Mouse (Mus musculus) midbrain, embryonic 15.5 days (tissue): ENCODE measurements around the gene Lrrc56. TPM values are rescaled to one million over a fixed set of nuclear protein-coding genes. Genes with fewer than 3 reads are reported as not detected.

ENCODE experiments used
- ATAC-seq: fragments of 200-750 bp; cut with Nextera tagmentation; replicated peaks from 2 replicates; pipeline ENCODE4 v1.8.0; 2017; ENCODE audit warnings: moderate TSS enrichment
- H3K27ac ChIP-seq: fragments of 300-500 bp; sonication (generic); 2 replicates; pipeline ENCODE4 v1.5.1; 2015; ENCODE audit warnings: mild to moderate bottlenecking, inconsistent platforms
- H3K27me3 ChIP-seq: fragments of 300-500 bp; sonication (generic); replicated peaks from 2 replicates; pipeline ENCODE4 v1.6.1; 2015; ENCODE audit warnings: inconsistent platforms
- H3K36me3 ChIP-seq: fragments of 300-500 bp; sonication (generic); replicated peaks from 2 replicates; pipeline ENCODE4 v1.6.1; 2015; ENCODE audit warnings: inconsistent platforms
- H3K4me1 ChIP-seq: fragments of 300-500 bp; sonication (generic); 2 replicates; pipeline ENCODE4 v1.6.1; 2015; ENCODE audit warnings: inconsistent platforms
- H3K4me2 ChIP-seq: fragments of 300-500 bp; sonication (generic); 2 replicates; pipeline ENCODE4 v1.6.1; 2015; ENCODE audit warnings: inconsistent platforms, mild to moderate bottlenecking, moderate library complexity
- H3K4me3 ChIP-seq: fragments of 300-500 bp; sonication (generic); 2 replicates; pipeline ENCODE4 v1.5.1; 2015; ENCODE audit warnings: mild to moderate bottlenecking, inconsistent platforms
- H3K9ac ChIP-seq: fragments of 300-500 bp; sonication (generic); 2 replicates; pipeline ENCODE4 v1.6.1; 2015; ENCODE audit warnings: mild to moderate bottlenecking, inconsistent platforms
- H3K9me3 ChIP-seq: fragments of 300-500 bp; sonication (generic); 2 replicates; pipeline ENCODE4 v1.6.1; 2016; ENCODE audit warnings: inconsistent platforms
- WGBS: fragments of 180-500 bp; shearing (Covaris S2); methylation state at CpG from one replicate; pipeline ENCODE4 v1.1.7; 2015; ENCODE audit warnings: mixed read lengths; 5-methylcytosine and 5-hydroxymethylcytosine counted together
- polyA plus RNA-seq: library from polyadenylated mRNA; unstranded; fragments of >200 nt; fragmentation: Nextera tagmentation; extraction: Ambion mirVana; gene quantifications from 2 replicates; pipeline ENCODE4 v1.2.1, GENCODE M21; 2015

Lrrc56 gene
- polyA plus RNA-seq, 1 experiment from 2014 or later = 12.8 TPM

DNA sequence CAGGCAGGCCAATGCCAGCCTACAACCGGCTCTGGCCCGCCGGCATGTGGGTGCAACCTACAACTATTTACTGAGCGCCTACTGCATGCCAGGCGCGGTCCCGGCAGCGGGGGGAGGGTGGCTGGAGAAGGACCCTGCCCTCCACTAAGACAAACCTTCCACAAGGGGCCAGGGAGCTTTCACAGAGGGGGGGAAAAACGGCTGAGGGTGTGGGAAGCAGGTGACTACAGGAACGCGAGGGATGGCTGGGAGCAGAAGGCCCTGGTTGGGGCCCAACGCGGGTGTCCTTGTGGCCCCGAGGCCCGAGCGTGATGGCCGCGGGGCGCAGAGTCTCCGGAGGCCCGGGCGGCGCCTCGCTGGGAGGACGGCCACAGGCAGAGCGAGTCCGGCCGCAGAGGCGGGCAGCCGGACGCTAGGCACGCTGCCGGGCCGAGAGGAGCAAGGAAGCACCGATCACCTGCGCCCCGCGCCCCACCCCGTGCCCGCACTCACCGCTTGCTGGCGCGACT is 555 bp upstream of the Lrrc56 start:
- H3K9me3 ChIP-seq = no peaks in the 10 kb centered on the region

DNA sequence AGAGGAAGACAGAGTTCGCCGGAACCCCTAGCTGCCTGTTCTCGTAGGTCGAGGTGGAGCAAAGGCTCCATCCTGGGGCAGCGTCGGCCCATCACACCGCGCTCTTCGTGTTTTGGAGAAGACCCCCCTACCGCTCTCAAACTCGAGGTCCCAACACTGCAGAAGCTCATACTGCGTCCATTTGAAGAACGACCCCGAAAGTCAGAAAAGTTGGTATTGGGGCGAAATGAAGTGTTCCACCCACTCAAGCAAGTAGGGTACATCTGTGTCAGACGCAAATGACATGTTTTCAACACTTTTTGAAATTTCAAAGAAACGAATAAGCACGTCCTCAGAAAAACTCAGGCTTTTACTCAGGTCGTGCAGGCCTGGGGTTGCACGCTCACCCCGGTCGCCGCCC is 452 bp downstream of the Lrrc56 start:
- peak overlapping the region; percentile 95 for H3K4me2 ChIP-seq
- H3K36me3 ChIP-seq = peaks cover 17% of the 10 kb centered on the region; the same call in 1 of the 2 replicates
- WGBS = under 1% methylated on average over 23 of the region's 23 CpGs
- H3K9me3 ChIP-seq = no peaks in the 10 kb centered on the region
- peak overlapping the region; percentile 85 for H3K4me3 ChIP-seq
- peak overlapping the region; percentile 49 for H3K9ac ChIP-seq
- peak overlapping the region; percentile 81 for H3K27ac ChIP-seq
- no peak; the same call in 1 of the 2 replicates for ATAC-seq
- H3K27me3 ChIP-seq = no peaks in the 10 kb centered on the region
- H3K4me1 ChIP-seq = peaks cover 34% of the 10 kb centered on the region

More for the DNA sequence above, 555 bp upstream of the Lrrc56 start:
- peak overlapping the region; percentile 81 for H3K27ac ChIP-seq
- H3K4me1 ChIP-seq = peaks cover 34% of the 10 kb centered on the region
- peak overlapping the region; percentile 85 for H3K4me3 ChIP-seq
- H3K9ac ChIP-seq = peak overlapping the region; percentile 95
- no peak; the same call in none of the 2 replicates for ATAC-seq
- H3K4me2 ChIP-seq = peak overlapping the region; percentile 87
- H3K36me3 ChIP-seq = peaks cover 18% of the 10 kb centered on the region; the same call in 1 of the 2 replicates
- 1% methylated on average over 20 of the region's 43 CpGs for WGBS
- no peaks in the 10 kb centered on the region for H3K27me3 ChIP-seq

DNA sequence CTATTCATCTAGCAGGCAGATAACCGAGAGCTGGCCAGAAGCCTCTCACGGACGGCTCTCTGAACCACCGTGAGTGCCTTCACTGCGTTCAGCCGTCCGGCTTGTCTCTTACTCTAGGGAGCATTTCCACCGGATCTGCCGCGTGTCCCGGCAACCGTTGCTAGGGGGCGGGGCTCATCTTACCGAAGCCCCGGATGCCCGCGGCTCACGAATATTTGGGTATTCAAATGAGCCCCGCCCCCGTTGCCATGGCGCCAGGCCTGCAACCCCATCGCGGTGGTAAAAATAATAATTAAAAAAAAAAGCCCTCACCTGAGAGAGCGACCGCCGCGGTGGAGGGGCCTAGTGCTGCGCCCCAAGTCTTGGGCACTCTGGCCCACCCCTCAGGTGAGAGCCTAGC is 873 bp downstream of the Lrrc56 start:
- Histone ChIP-seq H3K9ac (peak overlapping the region; percentile 49), H3K4me1 (peaks cover 34% of the 10 kb centered on the region), H3K4me2 (peak overlapping the region; percentile 95), H3K36me3 (peaks cover 15% of the 10 kb centered on the region; the same call in 1 of the 2 replicates), H3K27me3 (no peaks in the 10 kb centered on the region), H3K4me3 (peak overlapping the region; percentile 85), H3K27ac (peak overlapping the region; percentile 81), H3K9me3 (no peaks in the 10 kb centered on the region)
- under 1% methylated on average over 28 of the region's 28 CpGs for WGBS
- peak; percentile 35 for ATAC-seq

DNA sequence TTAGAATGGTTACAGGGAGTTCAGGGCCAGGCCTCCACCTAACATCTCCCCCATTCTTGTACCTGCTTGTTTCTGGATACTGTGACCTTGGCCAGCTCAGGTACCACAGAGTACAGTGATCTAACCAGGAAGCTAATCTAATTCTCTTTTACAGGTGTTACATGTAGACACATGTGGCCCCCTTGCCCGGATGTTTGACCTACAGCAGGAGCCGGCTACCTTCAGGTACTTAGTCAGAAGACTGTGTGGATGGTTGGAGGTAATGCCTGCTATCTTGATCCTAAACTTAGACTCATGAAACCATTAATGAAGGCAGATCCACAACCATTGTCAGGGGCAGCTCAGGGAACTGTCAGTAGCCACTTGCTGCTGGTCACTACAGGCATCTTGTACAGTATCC is 1.8 kb downstream of the Lrrc56 start:
- H3K4me2 ChIP-seq = peak overlapping the region; percentile 95; the same call in 1 of the 2 replicates
- H3K27me3 ChIP-seq = no peaks in the 10 kb centered on the region
- H3K9me3 ChIP-seq = no peaks in the 10 kb centered on the region
- 0 out of 2 replicates have a peak, but pooled peaks cover 5% of the 10 kb centered on the region for H3K36me3 ChIP-seq
- H3K27ac ChIP-seq = no peak overlapping the region
- 93% methylated on average over 2 of the region's 2 CpGs for WGBS
- ATAC-seq = no peak
- no peak overlapping the region for H3K4me3 ChIP-seq
- H3K4me1 ChIP-seq = peaks cover 34% of the 10 kb centered on the region
- H3K9ac ChIP-seq = no peak overlapping the region

DNA sequence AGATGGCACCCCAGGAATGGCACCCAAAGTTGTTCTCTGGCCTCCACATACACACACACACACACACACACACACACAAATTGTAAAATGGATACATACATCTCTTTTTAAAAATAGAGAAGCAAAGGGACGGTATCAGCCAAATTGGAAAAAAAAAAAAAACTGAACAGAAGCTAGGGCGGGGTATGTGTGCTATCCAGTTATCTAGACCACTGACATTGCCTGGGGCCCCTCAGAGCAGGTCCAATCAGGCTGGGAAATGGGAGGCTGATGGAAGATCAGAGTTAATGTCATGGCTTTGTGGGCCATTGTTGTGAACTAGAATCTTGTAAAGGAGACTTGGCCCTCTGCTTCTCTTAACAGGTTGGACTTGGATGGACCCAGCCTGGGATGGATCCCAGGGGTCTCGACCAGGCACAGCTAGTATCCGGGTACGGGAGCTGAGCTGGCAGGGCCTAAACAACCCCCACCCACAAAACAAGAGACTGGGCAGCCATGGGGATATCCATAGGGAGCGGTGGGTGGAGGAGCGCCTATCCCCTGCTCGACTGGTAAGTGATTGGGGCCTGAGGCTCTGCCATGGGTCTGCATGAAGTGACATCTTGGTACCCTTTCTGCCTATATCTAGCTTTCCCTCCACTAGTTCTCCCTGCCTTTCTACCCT is 2.8 kb downstream of the Lrrc56 start:
- Histone ChIP-seq H3K36me3 (no peaks in the 10 kb centered on the region), H3K9ac (no peak overlapping the region), H3K4me2 (no peak overlapping the region), H3K4me3 (no peak overlapping the region), H3K4me1 (peaks cover 30% of the 10 kb centered on the region), H3K27ac (no peak overlapping the region), H3K9me3 (no peaks in the 10 kb centered on the region), H3K27me3 (no peaks in the 10 kb centered on the region)
- 93% methylated on average over 8 of the region's 8 CpGs for WGBS
- ATAC-seq = no peak

DNA sequence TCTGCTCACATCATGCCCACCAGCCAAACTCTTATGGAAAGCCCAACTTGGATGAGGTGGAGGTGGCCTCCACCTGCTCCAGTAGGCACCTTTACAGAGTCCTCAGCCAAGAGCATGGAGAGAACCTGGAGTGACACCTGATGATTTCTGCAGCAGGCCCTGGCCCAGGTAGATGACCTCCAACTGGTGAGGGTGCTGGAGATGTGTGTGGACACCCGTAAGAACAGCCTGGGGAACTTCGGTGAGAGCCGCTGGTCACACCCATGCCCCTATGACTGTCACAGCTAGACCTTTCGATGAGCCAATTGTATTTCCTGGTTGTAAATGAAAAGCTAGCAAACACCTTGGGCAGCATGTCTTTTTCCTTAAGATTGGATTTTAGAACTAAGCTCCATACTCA is 4.2 kb downstream of the Lrrc56 start:
- Histone ChIP-seq H3K4me1 (peaks cover 16% of the 10 kb centered on the region), H3K4me2 (no peak overlapping the region), H3K9ac (no peak overlapping the region), H3K36me3 (no peaks in the 10 kb centered on the region), H3K4me3 (no peak overlapping the region), H3K27ac (no peak overlapping the region), H3K27me3 (no peaks in the 10 kb centered on the region), H3K9me3 (no peaks in the 10 kb centered on the region)
- no peak for ATAC-seq
- WGBS = 96% methylated on average over 4 of the region's 4 CpGs

DNA sequence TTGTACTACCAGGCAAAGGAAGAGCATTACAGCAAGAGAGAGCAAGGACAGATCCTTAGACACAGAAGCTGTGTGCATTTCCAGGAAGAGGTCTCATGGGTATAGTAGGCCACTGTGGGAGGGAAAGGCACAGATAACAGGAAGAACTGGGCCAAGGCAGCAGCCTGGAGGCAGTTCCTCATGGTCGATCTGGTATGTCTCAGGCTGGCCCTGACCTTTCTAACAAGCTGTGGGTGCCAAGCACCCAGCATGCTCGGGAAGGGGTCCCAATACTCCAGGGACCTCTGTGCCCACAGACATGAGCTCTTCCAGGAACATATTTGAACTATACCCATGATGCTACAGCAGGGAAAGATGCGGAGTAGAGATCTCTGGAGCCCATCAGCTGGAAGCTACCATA is 10.6 kb downstream of the Lrrc56 start:
- Histone ChIP-seq H3K9ac (no peak overlapping the region), H3K27me3 (no peaks in the 10 kb centered on the region), H3K4me1 (no peaks in the 10 kb centered on the region), H3K4me3 (no peak overlapping the region), H3K36me3 (no peaks in the 10 kb centered on the region), H3K9me3 (no peaks in the 10 kb centered on the region), H3K4me2 (no peak overlapping the region), H3K27ac (no peak overlapping the region)
- no peak for ATAC-seq
- WGBS = 83% methylated on average over 3 of the region's 3 CpGs

DNA sequence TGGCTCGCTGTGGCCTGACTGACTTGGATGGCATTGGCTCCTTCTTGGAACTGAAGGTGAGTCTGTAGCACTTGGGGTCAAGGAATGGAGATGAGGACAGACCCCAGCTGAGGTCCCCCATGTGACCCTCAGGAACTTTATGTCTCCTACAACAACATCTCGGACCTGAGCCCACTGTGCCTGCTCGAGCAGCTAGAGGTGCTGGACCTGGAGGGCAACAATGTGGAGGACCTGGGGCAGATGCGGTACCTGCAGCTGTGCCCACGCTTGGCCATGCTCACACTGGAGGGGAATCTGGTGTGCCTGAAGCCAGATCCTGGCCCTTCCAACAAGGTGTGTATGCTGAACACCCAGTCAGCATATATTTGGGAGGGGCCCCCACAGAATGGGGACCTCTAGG is 11.5 kb downstream of the Lrrc56 start:
- Histone ChIP-seq H3K9me3 (no peaks in the 10 kb centered on the region), H3K36me3 (no peaks in the 10 kb centered on the region), H3K27me3 (no peaks in the 10 kb centered on the region), H3K4me2 (no peak overlapping the region), H3K4me1 (no peaks in the 10 kb centered on the region), H3K9ac (no peak overlapping the region), H3K27ac (no peak overlapping the region), H3K4me3 (no peak overlapping the region)
- no peak for ATAC-seq
- 90% methylated on average over 5 of the region's 5 CpGs for WGBS

DNA sequence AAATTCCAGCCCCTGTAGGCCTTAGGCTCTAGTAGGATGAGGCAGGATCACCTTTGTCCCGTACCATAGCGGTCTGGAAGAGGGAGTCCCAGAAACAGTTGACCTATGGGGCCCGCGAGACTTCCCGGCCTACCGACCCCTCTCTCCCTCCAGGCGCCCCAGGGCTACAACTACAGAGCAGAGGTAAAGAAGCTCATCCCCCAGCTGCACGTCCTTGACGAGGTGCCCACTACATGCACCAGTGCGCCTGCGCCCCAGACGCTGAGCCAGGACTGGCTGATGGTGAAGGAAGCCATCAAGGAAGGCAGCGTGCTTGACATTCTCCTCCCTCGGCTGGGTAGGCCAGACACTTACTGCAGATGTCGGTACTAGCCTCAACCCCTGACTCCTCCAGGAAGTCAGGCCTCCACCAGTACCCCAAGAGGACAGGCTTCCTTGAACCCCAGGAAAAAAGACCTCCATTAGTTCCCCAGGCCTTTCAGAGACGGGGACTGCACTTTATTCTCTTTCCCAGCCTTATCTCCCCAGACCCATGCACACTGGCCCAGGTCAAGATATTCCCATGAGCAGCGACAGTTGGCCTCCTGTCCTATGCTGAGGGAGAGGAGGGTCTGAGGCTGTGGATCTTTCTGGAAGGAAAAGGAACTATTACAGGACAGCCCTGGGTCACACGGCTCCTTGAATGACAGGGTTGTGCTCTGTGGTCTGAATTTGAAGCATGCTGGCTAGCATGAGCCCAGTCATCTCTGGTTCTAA is 12.4 kb downstream of the Lrrc56 start:
- 91% methylated on average over 18 of the region's 18 CpGs for WGBS
- H3K36me3 ChIP-seq = no peaks in the 10 kb centered on the region
- no peak for ATAC-seq
- H3K4me2 ChIP-seq = no peak overlapping the region
- H3K9ac ChIP-seq = no peak overlapping the region
- H3K4me1 ChIP-seq = no peaks in the 10 kb centered on the region
- H3K4me3 ChIP-seq = no peak overlapping the region
- no peak overlapping the region for H3K27ac ChIP-seq
- no peaks in the 10 kb centered on the region for H3K27me3 ChIP-seq
- H3K9me3 ChIP-seq = no peaks in the 10 kb centered on the region

DNA sequence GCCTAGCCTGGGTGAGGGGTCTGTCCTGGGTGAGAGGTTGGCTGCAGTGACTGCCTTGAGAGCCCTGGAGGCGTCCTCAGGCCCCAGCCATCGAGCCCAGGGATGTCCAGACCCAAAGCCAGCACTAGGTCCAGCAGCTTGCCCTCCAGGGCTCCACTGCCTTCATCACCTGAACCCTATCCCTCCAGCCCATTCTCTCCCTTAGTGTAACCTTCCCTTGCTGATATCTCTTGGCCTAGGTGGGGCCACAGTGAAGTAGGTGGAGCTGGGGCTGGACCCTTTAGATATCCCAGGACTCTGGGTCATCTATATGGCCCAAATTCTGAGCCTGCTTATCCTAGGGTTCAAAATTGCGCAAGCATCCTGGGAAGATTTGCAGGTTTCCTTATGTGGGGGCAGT is 15.6 kb downstream of the Lrrc56 start:
- Histone ChIP-seq H3K27me3 (no peaks in the 10 kb centered on the region), H3K9ac (no peak overlapping the region), H3K4me1 (no peaks in the 10 kb centered on the region), H3K4me2 (no peak overlapping the region), H3K27ac (no peak overlapping the region), H3K9me3 (no peaks in the 10 kb centered on the region), H3K36me3 (no peaks in the 10 kb centered on the region), H3K4me3 (no peak overlapping the region)
- 83% methylated on average over 3 of the region's 3 CpGs for WGBS
- no peak for ATAC-seq

DNA sequence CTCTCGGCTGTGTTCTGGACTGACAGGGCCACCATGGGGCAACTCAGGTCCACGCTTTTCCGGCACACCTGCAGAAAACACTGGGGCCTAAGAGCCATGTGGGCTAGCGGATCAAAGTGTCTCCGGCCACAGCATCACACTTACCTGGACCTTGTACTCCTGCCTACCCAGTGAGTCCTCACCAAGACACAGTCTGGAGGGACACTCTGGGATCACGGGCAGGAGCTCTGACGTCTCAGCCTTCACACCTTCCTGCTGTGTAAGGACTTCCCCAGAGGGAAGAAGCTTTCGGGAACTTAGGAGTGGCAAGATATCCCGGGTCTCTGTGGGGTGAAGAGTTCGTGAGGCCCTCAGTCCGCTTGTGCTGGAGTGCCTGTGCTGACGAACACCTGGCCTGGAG is 16.2 kb downstream of the Lrrc56 start:
- no peak for ATAC-seq
- Histone ChIP-seq H3K27ac (no peak overlapping the region), H3K9ac (no peak overlapping the region), H3K9me3 (no peaks in the 10 kb centered on the region), H3K4me2 (no peak overlapping the region), H3K36me3 (no peaks in the 10 kb centered on the region), H3K4me1 (peaks cover 4% of the 10 kb centered on the region), H3K4me3 (no peak overlapping the region), H3K27me3 (no peaks in the 10 kb centered on the region)
- 88% methylated on average over 12 of the region's 12 CpGs for whole genome bisulfite sequencing

DNA sequence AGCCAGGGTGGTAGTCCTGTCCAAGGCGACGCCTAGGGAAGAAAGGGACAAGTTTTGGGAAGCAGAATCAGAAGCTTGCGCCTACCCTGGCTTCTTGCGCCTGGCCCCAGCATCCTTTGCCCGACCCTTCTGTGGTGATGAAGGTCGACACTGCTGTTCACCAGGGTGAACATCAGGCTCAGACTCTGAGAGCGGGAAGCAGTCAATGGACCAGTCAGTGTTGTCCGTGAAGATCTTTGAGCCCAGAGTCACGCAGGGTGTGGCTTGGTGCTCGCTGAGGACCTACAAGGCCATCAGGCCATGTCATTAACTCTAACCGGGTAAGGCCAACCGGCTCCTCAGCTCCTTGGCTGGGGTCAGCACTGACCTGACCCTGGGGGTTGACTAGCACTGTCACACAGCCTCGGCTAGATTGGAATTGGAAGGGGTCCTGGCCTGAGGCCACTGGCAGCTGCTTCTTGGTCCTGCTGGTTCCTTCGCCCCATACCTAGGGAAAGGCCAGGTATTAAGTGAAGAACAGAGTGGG is 16.7 kb downstream of the Lrrc56 start:
- peaks cover 8% of the 10 kb centered on the region for H3K4me1 ChIP-seq
- no peaks in the 10 kb centered on the region for H3K36me3 ChIP-seq
- H3K9me3 ChIP-seq = no peaks in the 10 kb centered on the region
- no peak overlapping the region for H3K4me3 ChIP-seq
- no peak overlapping the region for H3K9ac ChIP-seq
- no peak for ATAC-seq
- no peak overlapping the region for H3K27ac ChIP-seq
- WGBS = 91% methylated on average over 14 of the region's 14 CpGs
- no peaks in the 10 kb centered on the region for H3K27me3 ChIP-seq
- no peak overlapping the region for H3K4me2 ChIP-seq
